ENCODE assay signal across 1 mouse cellular context in the genomic region with DNA sequence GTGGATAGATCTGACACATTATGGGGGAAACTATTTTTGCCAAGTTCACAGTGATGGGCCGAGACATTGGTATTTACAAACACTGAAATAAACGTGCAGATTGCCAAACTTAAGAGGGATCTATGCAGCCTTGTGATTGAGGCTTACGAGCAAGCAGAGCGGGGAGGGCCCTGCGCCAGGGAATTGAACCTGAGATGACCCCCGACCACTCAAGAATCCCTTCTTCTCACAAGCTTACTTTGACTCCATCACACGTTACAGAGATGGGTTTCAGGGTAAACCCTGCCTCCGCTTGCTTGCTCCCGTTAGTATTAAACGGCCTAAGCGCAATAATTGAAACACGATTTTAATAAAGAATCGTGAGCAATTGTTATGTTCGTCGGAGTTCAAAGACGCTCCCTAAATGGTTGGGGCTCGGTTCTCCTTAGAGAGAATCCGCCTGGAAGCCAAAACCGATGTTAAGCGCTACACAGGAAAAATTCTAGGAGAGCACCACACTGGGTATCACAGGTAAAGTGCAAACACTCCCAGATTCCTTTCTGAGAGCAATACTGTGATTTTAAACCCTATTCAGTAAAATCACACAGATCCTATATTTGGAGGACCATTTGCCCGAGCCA.
TF ChIP-seq lines count a peak whose summit lies in the region.

No protein-coding gene starts in this region.

TF ChIP-seq in CH12.LX, 34 proteins besides CTCF, POLR2A, EP300 and RAD21 (continued from another document):
- no peak for TF ChIP-seq CHD1 (IDR thresholded peaks at IDR 0.05; ENCODE audit: low read depth, low read length)
- no peak for TF ChIP-seq ZNF384 (IDR thresholded peaks at IDR 0.05; ENCODE audit: low read depth, low read length)
- TF ChIP-seq NRF1 (IDR thresholded peaks at IDR 0.05; ENCODE audit: low read depth, low read length) = no peak
- no peak for TF ChIP-seq SIN3A (IDR thresholded peaks at IDR 0.05; ENCODE audit: low read length)
- no peak for TF ChIP-seq UBTF (IDR thresholded peaks at IDR 0.05; ENCODE audit: low read depth, low read length)
- no peak for TF ChIP-seq RCOR1 (conservative IDR thresholded peaks at IDR 0.05; ENCODE audit: low read depth, low read length)
- no peak for TF ChIP-seq USF2 (conservative IDR thresholded peaks at IDR 0.05; ENCODE audit: low read depth, low read length)
- no peak for TF ChIP-seq HCFC1 (IDR thresholded peaks at IDR 0.05; ENCODE audit: low read depth, low read length)
- no peak for TF ChIP-seq TCF12 (IDR thresholded peaks at IDR 0.05; ENCODE audit: low read depth, low read length)
- no peak for TF ChIP-seq ELF1 (IDR thresholded peaks at IDR 0.05; ENCODE audit: low read depth, low read length)
- no peak for TF ChIP-seq BHLHE40 (IDR thresholded peaks at IDR 0.05; ENCODE audit: low read depth, low read length)
- TF ChIP-seq ETS1 (conservative IDR thresholded peaks at IDR 0.05; ENCODE audit: low read depth, low read length) = no peak
- TF ChIP-seq JUND (conservative IDR thresholded peaks at IDR 0.05; ENCODE audit: low read depth, low read length) = no peak
